Mouse (Mus musculus): ENCODE measurements at regions not wholly inside any gene's neighbourhood (a gene's known extent, or its start where the extent isn't known, plus 50 kb on each side); places are given as distances from the start of the nearest gene placed in this dataset.

DNA sequence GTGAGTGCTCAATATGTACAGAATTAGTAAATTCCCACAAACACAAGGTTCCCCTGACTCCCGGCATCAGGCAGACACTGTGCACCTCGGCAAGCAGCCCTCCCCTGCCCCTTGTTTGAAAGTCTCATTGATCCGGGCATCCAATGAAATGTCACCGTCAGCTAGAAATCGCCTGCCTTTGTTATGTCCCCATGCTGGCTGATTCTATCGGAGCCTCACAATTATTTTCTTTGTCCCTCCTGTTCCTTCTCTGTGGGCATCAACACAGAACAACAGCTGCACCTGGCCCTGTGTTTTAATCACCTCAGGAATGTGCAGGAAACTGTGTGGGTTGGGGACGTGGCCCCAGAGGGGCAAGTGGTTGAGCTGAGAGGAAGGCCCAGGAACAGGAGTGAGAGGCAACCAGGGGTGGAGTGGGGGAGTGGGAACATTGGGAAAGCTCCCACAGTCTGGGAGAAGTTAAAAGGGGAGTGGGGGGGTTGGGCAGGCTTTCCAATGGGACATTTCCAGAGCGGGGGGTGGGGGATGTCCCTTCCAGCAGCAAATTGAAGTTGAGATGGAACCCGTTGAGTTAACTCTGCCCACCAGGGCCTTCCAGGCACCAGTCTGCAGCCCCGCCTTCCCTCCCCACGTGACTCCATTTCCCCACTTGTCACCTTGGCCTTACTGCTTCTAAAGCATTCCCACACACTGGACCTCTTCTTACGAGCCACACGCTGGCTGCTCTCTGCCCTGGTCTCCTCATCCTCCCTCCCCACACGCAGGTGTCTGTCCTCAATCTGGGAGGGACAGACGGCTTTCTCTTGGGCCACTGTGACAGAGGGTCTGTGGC lies 224.4 kb downstream of the Prex1 start:
- H3K4me3 ChIP-seq = no peak overlapping the region
- H3K36me3 ChIP-seq (ENCODE audit: poor library complexity, severe bottlenecking) = no peaks in the 10 kb centered on the region
- no peaks in the 10 kb centered on the region for H3K27me3 ChIP-seq
- 0 out of 2 replicates have a peak overlapping the region, but pooled peaks have one; percentile 12 for H3K9ac ChIP-seq
- H3K4me2 ChIP-seq = 0 out of 2 replicates have a peak overlapping the region, but pooled peaks have one; percentile 10
- 12% methylated on average over 15 of the region's 15 CpGs for WGBS
- no peaks in the 10 kb centered on the region for H3K9me3 ChIP-seq (replicated peaks)
- peak overlapping the region; percentile 45 for H3K27ac ChIP-seq
- ATAC-seq = peak; percentile 14; the same call in 1 of the 2 replicates
- H3K4me1 ChIP-seq = peaks cover 32% of the 10 kb centered on the region

DNA sequence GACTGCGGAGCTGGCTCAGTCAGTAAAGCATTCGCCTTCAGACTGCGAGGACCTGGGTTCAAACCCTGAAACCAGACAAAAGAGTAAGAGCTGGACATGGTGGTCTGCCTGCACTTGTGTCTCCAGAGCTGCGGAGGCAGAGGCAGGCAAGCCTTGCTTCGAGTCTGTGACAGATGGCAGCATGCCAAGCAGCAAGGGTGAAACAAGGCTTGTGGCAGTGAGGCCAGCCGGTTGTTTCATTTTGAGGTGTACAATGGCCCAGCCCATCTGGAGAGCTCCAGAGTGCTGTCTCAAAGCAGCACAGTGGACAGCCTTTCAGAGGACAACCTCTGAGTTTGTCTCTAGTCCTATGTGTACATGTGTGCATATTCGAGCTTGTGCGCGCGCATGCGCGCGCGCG lies 225.9 kb downstream of the Prex1 start:
- Histone ChIP-seq H3K9me3 (replicated peaks) (no peaks in the 10 kb centered on the region), H3K27ac (peak overlapping the region; percentile 8; the same call in 1 of the 2 replicates), H3K27me3 (no peaks in the 10 kb centered on the region), H3K9ac (peak overlapping the region; percentile 21; the same call in 1 of the 2 replicates), H3K4me2 (no peak overlapping the region), H3K36me3 (ENCODE audit: poor library complexity, severe bottlenecking) (no peaks in the 10 kb centered on the region), H3K4me1 (peaks cover 36% of the 10 kb centered on the region), H3K4me3 (no peak overlapping the region)
- 78% methylated on average over 15 of the region's 15 CpGs for WGBS
- peak; percentile 20; the same call in 1 of the 2 replicates for ATAC-seq

DNA sequence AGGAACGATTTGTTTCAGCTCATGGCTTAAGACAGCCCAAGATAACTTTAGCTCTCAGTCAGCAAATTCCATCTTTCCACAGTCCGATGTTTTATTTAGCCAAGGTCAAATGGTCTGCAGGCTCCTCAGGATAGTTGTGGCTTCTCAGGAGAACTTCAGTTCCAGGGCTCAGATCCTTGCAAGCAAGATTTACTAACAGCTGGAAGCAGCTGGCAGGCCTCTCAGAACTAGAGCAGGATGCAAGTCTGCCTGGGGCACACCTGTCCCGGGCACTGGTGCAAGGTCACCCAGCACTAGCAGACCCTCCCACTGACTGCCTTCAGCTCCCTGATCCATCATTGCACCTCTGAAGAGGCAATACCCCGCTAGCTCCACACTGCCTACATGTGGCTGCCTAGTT lies 227.8 kb downstream of the Prex1 start:
- Histone ChIP-seq H3K4me1 (peaks cover 40% of the 10 kb centered on the region), H3K27ac (no peak overlapping the region), H3K27me3 (no peaks in the 10 kb centered on the region), H3K9ac (no peak overlapping the region), H3K4me3 (no peak overlapping the region), H3K9me3 (replicated peaks) (no peaks in the 10 kb centered on the region), H3K36me3 (ENCODE audit: poor library complexity, severe bottlenecking) (no peaks in the 10 kb centered on the region), H3K4me2 (no peak overlapping the region)
- WGBS = 89% methylated on average over 4 of the region's 4 CpGs
- ATAC-seq = no peak

DNA sequence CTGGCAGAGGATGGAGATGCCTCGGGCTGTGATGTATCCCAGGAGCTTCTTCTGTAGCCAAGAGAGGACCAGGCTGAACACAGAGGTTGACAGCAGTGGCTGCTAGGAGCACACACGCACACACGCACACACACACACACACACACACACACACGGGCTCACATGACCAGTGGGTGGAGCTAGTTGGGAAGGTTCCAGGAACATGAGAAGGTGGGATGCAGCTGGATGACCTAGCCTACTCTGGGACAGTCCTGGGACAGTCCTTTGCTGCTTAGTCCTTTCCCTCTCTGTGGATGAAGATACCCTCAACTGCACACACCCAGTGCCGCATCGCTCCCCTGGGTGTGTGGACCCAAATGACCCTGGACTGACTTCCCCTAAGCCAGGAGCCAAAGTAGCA lies 228.3 kb downstream of the Prex1 start:
- peaks cover 40% of the 10 kb centered on the region for H3K4me1 ChIP-seq
- H3K9ac ChIP-seq = no peak overlapping the region
- H3K27ac ChIP-seq = no peak overlapping the region
- no peak overlapping the region for H3K4me2 ChIP-seq
- no peaks in the 10 kb centered on the region for H3K9me3 ChIP-seq (replicated peaks)
- no peaks in the 10 kb centered on the region for H3K36me3 ChIP-seq (ENCODE audit: poor library complexity, severe bottlenecking)
- H3K4me3 ChIP-seq = no peak overlapping the region
- H3K27me3 ChIP-seq = no peaks in the 10 kb centered on the region
- no peak for ATAC-seq
- WGBS = 83% methylated on average over 6 of the region's 6 CpGs

DNA sequence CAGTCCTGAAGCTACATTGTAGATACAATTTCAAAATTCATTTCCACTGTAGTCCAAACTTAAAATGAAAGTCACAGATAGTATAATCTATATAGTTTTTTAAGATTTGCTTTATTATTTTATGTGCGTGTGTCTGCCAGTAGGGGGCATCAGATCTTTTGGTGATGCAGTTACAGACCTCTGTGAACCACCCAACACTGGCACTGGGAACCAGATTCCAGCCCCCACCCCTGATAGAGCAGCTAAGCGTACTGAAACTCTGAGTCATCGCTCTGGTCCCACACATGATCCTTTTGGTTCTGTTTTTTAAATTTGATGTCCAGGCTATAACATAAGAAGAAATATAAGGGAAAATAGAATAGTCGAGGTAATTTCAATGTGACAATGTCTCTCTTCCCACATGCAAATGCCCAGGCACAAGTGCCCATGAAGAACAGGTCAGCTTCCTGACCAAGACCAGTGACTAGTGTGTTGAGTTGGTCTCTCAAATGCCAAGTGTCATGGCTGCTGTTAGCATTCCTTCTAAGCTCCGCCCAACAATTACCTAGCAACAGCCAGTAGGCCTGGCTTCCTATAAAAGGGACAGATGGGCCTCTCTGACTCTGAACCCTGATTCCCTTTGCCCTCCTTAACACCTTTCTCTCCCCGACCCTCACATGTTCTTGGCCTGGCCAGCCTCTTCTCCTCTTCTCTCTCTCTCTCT lies 229.9 kb downstream of the Prex1 start:
- Histone ChIP-seq H3K9ac (no peak overlapping the region), H3K4me1 (peaks cover 26% of the 10 kb centered on the region), H3K9me3 (replicated peaks) (no peaks in the 10 kb centered on the region), H3K27ac (no peak overlapping the region), H3K36me3 (ENCODE audit: poor library complexity, severe bottlenecking) (no peaks in the 10 kb centered on the region), H3K27me3 (no peaks in the 10 kb centered on the region), H3K4me3 (no peak overlapping the region), H3K4me2 (no peak overlapping the region)
- no peak for ATAC-seq
- WGBS = 89% methylated on average over 6 of the region's 6 CpGs

DNA sequence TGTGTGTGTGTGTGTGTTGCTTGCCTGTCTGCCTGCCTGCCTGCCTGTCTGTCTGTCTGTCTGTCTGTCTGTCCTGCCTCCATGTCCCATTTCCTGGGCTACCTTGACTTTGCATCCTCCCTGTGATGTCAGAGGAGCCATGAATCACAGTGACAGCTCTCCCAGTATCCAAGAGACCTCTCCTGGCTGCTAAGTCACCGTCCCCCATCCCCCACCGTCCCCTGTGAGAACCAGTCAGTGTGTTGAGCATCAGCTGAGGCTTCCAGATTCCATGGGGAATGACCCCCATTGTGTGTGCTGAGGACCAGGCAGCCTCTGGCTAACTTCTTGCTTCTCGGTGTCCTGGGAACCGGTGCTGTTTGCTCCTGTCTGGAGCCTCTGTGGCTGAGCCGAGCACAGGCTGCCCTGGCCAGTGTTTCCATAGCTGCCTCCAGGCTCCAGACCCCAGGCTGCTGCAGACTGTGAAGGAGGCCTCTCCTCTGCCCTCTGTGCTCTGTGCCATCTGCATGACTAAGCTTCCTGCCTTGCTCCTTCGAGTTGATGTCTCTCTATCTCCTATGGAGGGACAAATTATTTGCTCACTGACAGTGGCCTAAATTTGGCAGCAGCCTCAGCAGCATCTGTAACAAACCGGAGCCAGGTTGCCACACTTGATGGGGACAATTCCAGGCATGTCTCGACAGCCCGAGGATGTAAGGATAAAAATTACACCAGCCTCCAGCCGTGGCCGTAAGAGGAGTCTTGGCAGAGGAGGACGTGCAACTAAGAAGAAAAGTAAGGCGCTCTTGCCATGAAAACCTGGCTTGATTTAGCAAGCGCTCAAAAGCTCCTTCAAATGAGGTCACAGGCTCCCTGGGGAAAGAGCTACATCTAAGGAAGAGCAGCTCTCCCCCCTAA lies 230.7 kb downstream of the Prex1 start:
- Histone ChIP-seq H3K36me3 (ENCODE audit: poor library complexity, severe bottlenecking) (no peaks in the 10 kb centered on the region), H3K27ac (no peak overlapping the region), H3K4me3 (no peak overlapping the region), H3K9me3 (replicated peaks) (no peaks in the 10 kb centered on the region), H3K4me1 (peaks cover 18% of the 10 kb centered on the region), H3K9ac (no peak overlapping the region), H3K27me3 (no peaks in the 10 kb centered on the region), H3K4me2 (no peak overlapping the region)
- 51% methylated on average over 14 of the region's 14 CpGs for WGBS
- no peak for ATAC-seq

DNA sequence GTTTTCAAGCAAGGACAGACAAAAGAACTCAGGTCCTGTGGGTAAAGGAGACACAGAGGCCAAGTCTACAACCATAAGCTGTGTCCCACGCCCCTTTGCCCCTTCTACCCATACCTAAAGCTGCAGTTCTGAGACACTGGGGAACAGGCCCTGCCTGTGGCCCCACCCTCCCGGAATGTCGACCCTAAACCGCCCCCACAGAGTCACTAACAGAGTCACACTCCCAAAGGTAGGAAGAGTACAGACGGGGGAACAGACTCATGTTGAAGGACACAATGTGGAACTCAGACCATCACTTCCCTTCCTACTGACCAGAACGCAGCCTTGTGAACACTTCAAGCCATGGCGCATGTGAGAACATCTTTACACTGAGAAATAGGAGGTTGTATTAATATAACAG lies 231.9 kb downstream of the Prex1 start:
- Histone ChIP-seq H3K27ac (no peak overlapping the region), H3K4me3 (no peak overlapping the region), H3K4me2 (no peak overlapping the region), H3K36me3 (ENCODE audit: poor library complexity, severe bottlenecking) (no peaks in the 10 kb centered on the region), H3K9me3 (replicated peaks) (no peaks in the 10 kb centered on the region), H3K4me1 (peaks cover 8% of the 10 kb centered on the region), H3K9ac (no peak overlapping the region), H3K27me3 (no peaks in the 10 kb centered on the region)
- ATAC-seq = no peak
- 88% methylated on average over 7 of the region's 7 CpGs for WGBS

DNA sequence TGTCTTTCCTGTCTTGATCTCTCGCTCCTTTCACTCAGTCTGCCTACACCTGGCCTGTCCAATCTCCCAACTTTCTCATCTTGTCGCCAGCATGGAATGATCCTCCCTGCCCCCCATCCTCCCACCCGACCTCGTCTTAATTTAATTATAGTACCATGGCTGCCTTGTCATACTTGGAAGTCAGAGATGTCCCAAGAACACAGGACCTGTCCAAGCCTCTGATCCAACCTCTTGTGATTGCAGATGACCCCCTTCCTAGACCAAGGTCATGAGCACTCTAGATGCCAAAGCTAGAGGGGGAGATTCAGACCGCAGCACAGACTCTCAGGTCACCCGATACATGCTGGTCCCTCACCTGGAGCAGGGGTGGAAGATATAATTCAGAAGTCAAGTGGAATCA lies 232.3 kb downstream of the Prex1 start:
- no peak for ATAC-seq
- Histone ChIP-seq H3K9me3 (replicated peaks) (no peaks in the 10 kb centered on the region), H3K4me3 (no peak overlapping the region), H3K27me3 (no peaks in the 10 kb centered on the region), H3K4me2 (no peak overlapping the region), H3K4me1 (peaks cover 8% of the 10 kb centered on the region), H3K27ac (no peak overlapping the region), H3K9ac (no peak overlapping the region), H3K36me3 (ENCODE audit: poor library complexity, severe bottlenecking) (no peaks in the 10 kb centered on the region)
- 95% methylated on average over 6 of the region's 6 CpGs for WGBS

DNA sequence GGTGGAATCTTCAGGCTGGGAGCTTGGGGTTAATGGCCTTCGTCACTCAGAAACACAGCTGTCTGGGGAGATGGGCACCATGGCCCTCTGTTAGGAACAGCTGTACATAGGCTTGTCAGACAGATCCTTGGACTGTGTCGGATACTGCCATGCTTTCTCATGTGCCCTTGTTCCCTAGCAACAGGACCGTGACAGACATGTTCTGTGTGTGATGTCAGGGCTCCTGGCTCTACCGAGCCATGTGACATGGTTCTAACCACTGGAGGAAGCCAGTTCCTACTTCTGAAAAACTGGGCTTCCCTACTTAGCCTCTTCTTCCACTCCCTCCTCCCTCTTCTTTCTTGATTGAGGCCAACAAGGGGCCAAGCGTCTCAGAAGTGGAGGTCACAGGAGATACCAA lies 232.7 kb downstream of the Prex1 start:
- H3K4me3 ChIP-seq = no peak overlapping the region
- H3K4me2 ChIP-seq = no peak overlapping the region
- no peaks in the 10 kb centered on the region for H3K9me3 ChIP-seq (replicated peaks)
- H3K9ac ChIP-seq = no peak overlapping the region
- no peak overlapping the region for H3K27ac ChIP-seq
- H3K27me3 ChIP-seq = no peaks in the 10 kb centered on the region
- WGBS = 75% methylated on average over 5 of the region's 5 CpGs
- no peaks in the 10 kb centered on the region for H3K36me3 ChIP-seq (ENCODE audit: poor library complexity, severe bottlenecking)
- H3K4me1 ChIP-seq = peaks cover 8% of the 10 kb centered on the region
- ATAC-seq = no peak

DNA sequence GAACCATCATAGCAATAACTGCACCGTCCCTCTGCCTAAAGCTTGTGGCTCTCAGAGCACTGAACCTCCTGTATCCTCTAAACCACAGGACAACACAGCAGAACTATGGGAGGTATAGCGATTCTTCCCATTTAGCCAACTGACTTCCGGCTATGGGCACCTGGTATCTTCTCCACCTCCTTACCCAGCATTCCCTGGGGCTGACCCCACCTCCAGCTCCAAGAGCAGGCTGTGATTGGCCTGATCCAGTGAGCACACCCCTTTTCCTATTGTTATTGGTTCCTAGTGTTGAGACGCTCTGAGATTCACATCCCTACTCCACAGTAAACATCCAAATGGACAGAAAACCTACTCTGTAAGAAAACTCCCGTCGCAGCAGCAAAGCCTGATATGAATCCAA lies 236.7 kb downstream of the Prex1 start:
- Histone ChIP-seq H3K4me3 (no peak overlapping the region), H3K27ac (no peak overlapping the region), H3K4me1 (0 out of 2 replicates have a peak, but pooled peaks cover 11% of the 10 kb centered on the region), H3K36me3 (ENCODE audit: poor library complexity, severe bottlenecking) (no peaks in the 10 kb centered on the region), H3K9me3 (replicated peaks) (no peaks in the 10 kb centered on the region), H3K4me2 (no peak overlapping the region), H3K27me3 (no peaks in the 10 kb centered on the region), H3K9ac (no peak overlapping the region)
- no peak for ATAC-seq
- WGBS = 90% methylated on average over 6 of the region's 6 CpGs

DNA sequence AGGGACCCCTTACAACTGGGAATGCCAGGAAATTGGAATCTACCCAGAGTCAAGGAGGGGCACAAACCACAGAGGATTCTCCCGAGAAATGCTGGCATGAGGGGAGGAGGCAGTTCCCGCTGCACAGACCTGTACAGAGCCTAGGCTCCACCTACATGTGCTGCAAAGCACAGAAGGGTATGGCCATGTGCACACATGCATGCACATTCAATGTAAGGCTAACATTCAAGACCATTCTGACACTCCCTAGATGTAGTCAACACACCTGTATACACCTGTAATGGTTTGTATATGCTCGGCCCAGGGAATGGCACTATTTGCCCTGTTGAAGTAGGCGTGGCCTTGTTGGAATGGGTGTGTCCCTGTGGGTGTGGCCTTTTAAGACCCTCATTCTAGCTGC lies 238.0 kb downstream of the Prex1 start:
- no peaks in the 10 kb centered on the region for H3K27me3 ChIP-seq
- H3K9ac ChIP-seq = no peak overlapping the region
- H3K36me3 ChIP-seq (ENCODE audit: poor library complexity, severe bottlenecking) = no peaks in the 10 kb centered on the region
- WGBS = 78% methylated on average over 4 of the region's 4 CpGs
- H3K4me1 ChIP-seq = peaks cover 18% of the 10 kb centered on the region
- H3K4me2 ChIP-seq = no peak overlapping the region
- H3K27ac ChIP-seq = no peak overlapping the region
- H3K4me3 ChIP-seq = no peak overlapping the region
- no peak for ATAC-seq
- H3K9me3 ChIP-seq (replicated peaks) = no peaks in the 10 kb centered on the region

DNA sequence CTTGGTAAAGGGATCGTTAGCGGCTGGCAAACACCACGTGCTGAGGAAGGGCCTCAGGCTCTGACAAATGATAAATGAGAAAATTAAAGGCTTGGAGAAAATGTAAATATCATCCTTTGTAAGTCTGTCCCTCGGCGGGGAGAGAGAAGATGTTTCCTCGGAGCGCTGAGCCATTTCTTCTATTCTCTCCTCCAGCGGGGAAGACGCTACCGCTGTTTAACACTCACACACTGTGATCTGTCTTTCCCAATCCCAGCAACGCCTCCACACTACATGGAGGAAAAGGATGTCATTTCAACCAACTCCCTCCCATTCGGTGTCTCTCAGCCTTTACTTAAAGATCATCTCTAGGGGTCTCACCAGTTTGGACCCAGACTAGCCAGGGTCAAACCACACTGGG lies 239.0 kb downstream of the Prex1 start:
- Histone ChIP-seq H3K27me3 (no peaks in the 10 kb centered on the region), H3K4me3 (no peak overlapping the region), H3K9ac (no peak overlapping the region), H3K4me1 (peaks cover 20% of the 10 kb centered on the region), H3K9me3 (replicated peaks) (no peaks in the 10 kb centered on the region), H3K27ac (no peak overlapping the region), H3K36me3 (ENCODE audit: poor library complexity, severe bottlenecking) (no peaks in the 10 kb centered on the region), H3K4me2 (no peak overlapping the region)
- 50% methylated on average over 12 of the region's 12 CpGs for WGBS
- no peak for ATAC-seq
